Mouse (Mus musculus) natural killer cell, adult 2 months (primary cell): Measurements from ENCODE around the gene Insm1.

Experiments used
- DNase-seq, 2 experiments: peaks; one replicate each; pipeline ENCODE4 v3.0.0; 2022; ENCODE audit warnings: low spot score in 2 of 2

Gene Insm1

DNA sequence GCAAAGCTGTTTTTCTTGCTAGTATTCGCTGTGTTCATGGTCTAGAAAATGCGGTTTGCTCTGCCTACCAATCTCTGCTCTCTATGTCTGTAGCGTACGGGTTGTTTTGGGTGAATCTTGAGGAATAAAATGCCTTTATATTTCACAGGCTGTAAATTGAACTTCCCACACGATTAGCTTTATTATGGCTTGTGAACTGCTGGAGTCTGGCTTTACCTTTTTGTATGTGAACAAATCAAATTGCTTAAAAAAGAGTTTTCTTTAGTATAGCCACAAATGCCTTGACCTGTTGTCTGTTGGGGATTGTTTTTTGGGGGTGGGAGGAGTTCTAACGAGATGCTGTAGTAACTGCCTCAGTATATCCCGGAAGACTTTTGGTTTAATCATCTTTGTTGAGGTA is 2.4 kb downstream of the Insm1 start:
- no peak for DNase-seq

DNA sequence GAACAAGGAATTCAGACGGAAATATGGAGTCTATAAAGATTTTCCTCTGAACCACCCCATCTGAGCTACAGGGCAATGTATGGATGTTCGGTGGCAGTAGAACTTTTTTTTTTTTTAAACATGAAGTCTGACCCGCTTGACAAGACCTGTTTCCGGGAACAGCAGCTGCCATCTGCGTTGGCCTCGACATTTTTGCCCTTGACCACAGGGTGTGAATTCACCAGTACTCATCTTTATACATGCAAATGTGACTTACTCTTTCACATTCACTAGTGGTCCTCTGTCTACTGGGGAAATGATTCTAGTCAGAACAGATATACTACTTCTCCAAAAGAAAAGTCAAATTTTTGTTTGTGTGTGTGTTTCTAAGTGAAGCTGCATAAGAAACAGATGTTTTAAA is 4.1 kb downstream of the Insm1 start:
- no peak for DNase-seq

DNA sequence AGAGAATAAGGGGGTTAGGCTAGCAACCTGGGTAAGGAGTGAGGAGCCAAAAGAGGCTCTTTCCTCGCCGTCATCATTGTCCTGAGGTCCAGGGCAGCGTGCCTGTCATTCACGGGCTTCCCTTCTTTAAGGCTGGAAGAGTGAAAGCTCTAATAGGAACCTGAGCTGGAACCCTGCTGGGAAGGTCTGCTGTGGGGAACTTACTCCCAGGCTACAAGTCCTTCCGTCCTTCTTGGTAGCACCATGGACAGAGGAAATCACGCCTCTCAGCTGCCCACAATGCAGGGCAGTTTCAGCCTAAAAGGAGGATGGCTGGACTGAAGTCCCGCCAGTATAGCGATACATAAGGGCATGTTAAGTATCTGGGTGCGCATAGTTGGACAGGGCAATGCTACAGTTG is 4.8 kb downstream of the Insm1 start:
- no peak for DNase-seq

DNA sequence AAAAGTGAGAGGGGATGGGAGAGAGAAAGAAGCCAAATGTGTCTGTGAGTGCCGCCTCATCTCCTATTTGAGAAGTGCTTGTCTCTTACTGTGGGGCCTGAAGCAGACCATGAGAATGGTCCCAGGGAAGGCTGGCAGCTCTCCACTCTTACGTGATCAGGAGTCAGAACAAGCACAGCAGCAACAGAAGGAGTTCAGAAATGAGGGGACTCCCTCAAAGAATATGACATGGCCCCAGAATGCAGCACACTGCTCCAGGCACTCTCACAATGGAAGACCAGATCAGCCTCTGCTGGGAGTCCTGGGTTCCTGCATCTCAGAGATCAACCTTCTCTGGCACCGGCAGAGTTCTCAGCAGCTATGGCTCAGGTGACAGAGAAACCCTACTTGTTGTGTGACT is 5.9 kb downstream of the Insm1 start:
- DNase-seq = no peak

DNA sequence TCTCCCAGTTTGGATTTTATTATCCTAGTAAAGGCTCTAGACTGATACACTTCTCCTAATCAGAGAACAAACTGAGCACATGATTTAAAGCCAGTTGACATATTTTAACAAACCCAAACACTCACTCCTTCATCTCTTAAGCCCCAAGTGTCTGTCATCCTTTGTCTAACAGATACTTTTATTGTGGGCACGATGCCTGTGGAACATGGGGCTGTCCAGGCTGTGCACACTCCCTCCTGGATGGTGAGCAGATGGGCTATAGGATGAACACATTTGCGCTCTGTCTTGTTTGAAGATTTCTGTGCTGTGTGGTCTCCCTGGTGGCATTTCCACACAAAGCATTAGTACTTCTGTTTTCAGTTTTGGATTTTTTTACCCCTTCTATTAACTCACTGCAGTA is 6.7 kb downstream of the Insm1 start:
- no peak for DNase-seq

DNA sequence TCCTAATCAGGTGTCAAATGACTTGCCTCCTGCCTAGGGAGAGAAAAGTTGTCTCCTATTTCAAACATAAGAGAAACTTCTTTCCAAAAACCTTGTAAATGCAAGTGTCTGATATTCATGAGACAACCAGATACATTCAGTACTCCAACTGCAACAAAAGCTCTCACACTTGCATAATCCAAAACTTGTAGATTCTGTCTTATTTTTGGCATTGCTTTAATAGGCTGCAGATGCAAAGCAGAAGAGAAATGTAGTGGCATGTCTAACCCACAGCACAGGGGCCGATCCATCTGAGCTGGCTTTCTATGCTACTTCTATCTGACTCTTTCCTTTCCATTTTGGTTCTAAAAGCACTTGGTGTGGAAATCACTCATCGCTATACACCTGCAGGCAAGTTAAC is 9.8 kb downstream of the Insm1 start:
- DNase-seq = no peak

DNA sequence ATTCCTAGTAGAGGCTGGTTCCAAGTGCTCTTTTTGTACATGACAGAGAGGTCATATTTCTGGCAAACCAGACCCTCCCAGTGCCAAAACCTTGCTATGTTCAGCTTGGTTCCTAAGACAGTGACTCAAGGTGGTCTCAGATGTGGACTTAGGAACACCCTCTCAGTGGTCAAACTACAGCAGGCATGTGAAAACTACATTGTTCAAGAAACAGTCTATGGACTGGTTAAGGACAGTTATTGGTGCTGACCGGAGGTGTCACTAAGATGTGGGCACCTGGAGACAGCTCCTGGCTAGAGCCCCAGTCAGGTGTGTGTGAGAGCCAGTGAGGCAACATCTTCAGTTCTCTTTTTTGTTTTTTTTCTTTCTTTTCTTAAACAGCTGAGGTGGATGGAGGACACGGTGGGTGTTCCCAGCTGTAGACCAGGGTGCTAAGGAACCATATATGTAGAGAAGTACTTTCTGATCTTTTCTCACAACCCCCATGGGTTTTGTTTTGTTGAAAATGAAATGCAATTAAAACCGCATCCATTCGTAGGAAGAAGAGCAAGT is 17.6 kb downstream of the Insm1 start:
- no peak for DNase-seq

DNA sequence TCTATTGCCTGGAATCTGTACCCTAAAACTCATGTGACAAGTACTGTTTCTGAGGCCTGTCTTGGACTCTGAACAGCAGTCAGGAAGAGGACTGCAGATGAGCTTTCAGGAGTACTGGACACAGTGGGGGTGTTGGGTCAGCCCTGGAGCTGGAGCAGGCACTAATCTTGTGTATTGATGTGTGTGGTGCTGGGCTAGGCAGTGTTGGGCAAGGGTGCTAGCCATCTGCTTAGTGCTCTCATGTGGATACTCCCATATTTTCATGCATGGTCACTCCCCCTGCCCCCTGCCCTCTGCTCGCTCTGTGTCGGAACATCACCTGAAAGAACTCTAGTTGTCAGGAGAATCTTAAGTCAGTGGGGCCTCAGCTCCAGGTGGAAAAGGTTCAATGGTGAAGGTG is 22.3 kb downstream of the Insm1 start:
- no peak for DNase-seq

DNA sequence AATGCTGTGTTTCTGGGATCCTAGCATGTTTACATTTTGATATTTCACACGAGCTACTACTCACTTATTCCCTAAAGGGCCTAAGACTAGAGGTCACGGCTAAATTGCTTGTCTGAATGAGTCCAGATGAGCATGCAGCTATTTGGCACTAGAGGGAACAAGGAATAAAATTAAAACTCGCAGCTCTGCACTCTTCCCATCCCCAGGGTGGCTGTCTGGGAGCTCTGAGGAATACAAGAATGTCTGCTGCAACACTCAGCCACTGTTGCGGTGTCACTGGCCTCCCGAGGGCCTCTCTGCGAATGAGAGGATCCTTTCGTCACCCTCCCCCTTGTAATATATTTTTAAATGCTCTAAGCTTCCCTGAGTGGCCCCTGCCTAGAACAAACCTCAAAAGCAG is 23.7 kb downstream of the Insm1 start:
- DNase-seq = no peak

DNA sequence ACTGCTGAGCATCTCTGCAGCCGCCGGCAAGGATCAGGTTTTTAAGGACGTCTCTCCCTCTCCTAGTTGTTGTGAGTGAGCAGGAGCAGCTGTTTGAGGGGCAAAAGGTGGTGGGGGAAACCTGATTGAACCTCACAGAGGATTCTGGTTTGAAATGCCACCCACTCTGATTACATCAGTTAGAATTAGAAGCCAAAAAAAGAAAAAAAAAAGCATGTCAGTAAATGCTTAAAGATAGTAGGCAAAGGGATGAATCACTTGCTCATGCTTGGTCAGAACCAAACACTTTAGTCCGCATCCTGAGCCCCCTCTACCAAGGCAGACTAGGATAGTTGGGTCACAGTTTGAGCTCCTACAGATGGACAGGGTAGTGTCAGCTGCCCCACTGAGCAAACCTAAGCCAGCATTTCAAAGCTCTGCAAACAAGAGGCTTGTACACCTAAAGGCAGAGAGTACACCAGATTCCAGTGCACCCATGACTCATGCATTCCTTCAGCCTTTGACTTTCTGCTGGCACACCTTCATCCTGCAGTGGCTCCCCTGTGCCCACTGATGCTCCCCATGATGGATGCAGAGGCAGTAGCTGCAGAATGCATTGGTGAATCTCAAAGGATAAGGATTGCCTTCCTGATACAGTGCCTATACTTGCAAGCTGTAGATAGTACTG is 24.8 kb downstream of the Insm1 start:
- DNase-seq = no peak

DNA sequence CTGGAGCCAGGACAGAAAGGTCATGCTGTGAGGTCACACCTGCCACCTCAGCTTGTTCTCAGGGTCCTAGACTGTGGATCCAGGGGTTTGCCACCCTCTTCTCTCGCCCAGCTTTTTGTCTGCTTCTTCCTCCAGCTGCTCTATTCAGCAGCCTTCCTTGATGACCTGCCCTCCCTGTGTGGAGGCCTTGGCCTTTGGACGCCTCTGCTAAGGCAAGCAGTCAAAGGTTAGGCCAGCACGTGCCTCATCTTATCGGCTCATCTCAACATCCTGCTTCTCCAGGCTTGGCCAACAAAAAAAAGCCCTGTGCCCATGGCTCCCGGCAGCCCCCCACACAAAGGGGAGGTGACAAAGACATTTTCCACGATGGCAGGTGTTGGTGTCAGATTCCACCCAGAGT is 25.9 kb downstream of the Insm1 start:
- DNase-seq = no peak

DNA sequence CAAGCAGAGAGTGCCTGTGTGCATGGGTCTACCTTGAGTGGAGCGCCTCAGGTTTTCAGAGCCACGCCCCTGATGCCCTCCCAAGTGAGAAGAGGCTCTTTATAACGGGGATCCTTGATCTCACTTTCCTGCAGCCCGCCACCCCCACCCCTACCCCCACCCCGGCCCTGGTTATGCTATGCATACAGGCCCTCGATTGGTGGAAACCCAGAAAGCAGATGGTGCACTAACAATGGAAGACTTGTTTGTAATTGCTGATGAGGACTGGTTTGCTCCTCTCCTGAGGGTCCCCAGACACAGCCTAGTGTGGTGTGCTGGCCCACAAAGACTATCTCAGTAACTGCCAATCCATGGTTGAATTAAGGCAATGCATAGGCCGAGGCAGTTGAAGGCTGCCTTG is 27.3 kb downstream of the Insm1 start:
- no peak for DNase-seq

DNA sequence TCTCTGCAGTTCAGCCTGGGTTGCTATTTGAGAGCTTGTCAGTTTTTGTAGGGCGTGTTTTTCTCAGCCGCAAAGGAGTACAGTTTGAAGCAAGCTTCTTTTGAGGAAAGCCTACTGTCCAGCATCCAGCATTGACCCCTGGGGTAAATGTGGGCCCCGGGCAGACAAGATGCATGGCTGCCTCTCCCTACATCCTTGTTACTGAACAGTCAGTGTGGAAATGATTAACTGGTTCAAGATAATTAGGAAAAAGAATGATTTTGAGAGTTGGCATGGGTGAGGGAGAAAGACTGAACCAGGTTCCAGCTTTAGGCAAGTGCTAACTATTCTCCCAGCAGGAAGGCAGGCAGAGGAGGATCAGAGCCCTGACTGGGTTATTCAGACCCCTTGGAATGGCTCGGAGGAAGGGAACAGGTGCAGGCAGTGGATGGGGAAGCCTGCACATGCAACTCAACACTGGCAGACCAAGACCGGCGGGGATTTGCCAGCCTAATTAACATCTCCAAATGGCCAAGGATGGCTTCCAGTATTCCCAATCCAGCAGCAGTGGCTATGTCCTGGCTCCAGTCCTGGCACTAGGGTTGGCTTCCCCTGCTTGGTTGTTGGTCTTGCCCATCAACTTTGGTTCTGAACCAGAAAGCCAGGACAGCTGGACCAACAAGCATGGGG is 28.6 kb downstream of the Insm1 start:
- no peak for DNase-seq

DNA sequence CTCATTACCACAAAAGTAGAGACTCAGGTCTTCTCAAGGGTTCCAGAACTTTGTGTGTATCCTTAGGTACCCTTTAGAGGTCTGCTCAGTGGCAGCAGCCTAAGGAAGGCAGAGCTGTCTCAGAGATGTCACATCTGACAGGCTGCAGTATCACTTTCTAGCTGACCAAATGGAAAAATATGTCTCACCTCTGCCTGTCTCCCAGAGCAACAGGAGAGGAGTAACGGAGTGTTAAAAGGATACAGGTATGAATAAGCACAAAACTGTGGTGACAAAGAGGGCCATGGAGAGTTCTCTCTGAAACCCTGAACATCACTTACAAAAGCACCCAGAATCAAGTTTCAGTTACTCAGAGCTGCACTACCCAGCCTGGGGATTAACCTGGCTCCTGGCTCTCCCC is 32.7 kb downstream of the Insm1 start:
- DNase-seq = no peak

DNA sequence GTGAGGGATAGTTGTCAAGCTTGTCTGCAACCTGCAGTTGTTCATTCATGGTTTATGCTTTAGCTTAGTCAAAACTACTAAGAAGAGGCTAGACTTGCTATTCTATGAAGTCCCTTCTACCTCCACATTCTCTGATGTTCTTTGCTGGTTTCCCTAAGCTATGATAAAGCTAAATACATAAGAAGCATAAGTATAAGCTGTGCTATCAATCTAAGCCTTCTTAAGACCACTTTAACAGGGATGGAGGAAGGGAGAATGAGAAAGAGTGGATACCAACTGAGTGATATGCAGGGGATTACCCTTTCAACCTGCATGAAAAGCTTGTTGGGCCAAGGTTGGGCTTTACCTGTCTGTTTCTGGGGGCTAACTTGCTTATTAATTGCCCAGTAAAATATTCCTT is 33.9 kb downstream of the Insm1 start:
- DNase-seq = no peak

DNA sequence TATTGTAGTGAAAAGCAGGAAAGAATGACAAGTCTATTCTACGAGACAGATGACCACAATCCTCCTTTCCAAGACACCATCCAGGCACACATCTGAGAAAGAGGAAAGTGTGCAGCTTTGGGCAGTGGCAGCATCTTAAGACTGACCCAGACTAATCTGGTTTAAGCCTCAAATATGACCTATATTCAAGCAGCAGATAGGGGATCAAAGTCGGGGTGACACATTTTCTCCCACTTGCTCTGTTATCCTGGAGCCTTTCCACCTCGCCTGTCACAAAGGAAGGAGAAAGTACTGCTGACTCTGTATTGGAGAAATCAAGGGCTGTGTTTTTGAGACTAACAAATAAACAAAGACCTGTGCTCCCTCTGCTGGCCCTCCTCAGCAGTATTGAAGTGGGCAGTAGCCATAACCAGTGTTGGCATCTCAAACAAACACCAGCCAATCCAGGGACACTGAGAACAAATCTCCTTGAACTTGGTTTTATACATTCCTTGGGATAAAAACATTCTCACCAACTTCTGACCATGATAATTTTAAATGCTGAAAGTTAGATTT is 34.7 kb downstream of the Insm1 start:
- DNase-seq = no peak

DNA sequence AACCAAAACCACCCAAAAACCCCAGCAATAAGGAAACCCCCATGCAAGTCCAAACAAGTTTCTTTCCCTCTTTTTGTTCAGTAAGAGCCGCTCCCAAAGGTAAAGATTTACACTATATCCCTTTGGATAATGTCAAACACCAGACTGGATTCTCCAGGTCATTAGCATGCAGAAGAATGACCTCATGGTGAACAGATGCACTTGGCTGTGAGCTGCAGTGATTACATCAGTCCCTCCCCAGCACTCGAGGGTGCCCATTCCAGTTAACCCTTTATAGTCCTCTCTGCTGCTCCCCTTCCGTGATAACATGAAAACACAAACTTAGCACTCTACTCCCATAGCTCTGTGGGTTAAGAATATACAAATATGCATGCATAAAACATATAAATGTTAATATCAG is 35.3 kb downstream of the Insm1 start:
- DNase-seq = no peak

DNA sequence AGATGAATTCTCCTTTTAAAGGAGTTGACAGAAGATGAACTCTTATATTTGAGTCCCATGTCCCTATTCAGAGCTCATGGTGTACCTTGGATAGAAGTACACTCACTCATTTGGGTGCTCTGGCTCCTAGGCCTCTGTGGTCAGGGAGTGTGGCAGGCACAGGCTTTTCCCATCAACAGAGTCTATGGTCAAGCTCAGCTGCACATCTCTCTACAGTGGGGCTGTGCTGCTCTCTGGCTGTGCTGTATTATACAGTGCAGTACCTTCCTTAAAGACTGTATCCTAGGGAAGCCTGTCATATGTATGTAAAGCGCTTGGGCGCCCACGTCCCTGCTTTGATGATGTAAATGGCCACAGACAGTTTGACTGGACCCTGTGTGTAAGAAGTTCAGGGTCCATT is 35.9 kb downstream of the Insm1 start:
- DNase-seq = no peak

DNA sequence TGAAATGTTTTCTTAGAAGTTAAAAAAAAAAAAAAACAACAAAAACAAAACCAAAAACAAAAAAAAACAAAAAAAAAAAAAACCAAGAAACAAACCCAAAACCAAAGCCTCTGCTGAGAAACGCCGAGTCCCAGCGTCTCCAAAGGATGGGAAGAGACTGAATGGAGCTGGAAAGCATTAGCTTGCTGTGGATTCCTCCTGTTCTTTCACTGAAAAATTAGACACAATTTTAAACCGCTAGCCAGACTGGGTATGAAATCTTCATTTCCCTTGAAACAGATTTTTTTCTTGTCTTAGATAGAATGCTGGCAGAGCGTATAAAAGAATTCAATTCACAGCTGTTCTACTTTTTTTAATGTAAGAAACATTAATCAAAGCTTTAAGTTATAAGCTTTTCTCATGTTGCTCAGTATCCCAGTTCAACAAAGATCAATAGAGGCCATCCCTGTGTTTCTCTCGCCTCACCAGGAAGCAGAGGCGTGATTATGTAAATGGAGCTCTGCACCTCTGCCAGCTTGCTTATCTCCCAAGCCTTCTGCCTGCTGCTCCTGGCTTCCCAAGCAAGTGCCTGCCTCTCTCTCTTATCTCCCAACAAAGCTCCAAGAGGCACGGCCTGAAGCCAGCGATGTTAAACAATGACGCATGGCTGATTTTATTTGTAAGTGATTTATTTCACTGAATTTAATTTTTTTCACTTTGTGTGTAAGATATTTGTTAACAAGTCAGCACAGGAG is 37.2 kb downstream of the Insm1 start:
- no peak for DNase-seq

DNA sequence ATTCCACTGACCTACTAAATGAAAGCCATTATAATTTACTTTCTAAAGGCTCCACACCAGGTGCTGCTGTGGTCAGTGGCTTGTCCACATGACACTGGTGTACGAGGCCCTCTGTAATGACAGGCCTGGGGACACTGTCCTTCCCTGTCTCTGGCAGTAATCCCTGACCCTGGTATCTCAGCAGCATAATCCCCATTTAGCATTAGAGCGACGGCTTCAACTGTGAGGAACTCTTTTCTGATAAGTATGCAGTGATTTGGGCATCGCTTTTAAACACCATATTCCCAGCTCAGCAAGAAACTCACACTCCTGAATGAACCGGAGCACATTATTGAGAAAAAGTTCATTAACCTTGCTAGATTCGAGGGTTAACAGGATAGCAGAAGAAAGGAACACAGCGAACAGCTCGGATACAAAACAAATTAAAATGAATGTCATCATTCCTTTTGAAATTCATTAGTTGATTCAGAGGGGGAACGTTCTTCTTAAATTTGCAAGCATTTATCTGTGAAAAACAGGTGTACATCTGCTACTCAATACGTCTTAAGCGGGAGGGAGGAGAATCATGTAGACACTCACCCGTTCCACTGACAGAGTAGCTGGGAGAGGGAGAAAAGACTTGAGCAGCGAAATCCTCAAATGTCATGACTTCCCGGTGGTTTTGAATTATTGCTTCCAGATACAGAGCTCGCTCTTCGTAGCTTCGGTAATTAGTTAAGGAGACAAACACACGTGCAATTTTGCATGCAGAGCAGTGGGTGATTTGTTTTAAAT is 38.3 kb downstream of the Insm1 start:
- DNase-seq = no peak

DNA sequence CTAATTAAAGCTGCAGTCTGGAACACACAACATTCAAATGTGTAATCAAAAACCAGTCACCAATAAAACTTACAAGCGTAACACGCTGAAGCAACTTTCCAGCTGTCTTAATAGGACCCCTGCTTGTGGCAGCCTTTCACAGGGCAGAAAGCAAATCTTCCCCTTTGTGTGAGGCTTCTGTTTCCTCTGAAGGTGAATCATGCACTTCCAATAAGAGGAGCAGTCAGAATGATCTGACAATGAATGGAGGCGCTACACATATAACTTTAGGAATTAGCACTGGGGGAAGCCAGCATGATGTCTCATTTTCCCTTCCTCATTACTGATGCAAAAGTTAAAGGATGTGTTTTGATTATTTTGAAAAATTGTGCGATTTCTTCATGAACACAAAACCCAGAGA is 39.4 kb downstream of the Insm1 start:
- no peak for DNase-seq

DNA sequence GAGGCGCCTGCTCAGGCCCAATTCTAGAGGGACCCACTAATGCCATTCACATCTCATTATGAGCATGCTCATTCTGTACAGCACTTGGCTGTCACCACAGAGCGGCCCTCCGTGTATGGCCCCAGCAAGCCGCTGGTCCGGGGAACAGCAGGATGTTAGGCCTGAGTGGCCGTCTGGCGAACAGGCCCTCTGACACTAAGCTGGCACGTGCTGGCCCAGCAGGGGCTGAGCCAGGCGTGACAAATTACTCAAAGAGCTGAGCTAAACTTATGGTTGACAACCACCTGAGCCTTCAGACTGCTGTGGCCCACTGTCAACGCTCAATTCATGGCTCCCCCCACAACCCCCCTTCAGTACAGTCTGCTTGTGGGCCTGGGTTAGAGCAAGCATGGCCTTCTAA is 40.5 kb downstream of the Insm1 start:
- no peak for DNase-seq
